Mouse (Mus musculus) embryo, embryonic 10.5 days (tissue): ENCODE measurements at regions not wholly inside any gene's neighbourhood (a gene's known extent, or its start where the extent isn't known, plus 50 kb on each side); places are given as distances from the start of the nearest gene placed in this dataset.

Experiments used
- DNase-seq: peaks from one replicate; pipeline ENCODE4 v3.0.0-alpha.2; 2015; ENCODE audit warnings: low spot score

DNA sequence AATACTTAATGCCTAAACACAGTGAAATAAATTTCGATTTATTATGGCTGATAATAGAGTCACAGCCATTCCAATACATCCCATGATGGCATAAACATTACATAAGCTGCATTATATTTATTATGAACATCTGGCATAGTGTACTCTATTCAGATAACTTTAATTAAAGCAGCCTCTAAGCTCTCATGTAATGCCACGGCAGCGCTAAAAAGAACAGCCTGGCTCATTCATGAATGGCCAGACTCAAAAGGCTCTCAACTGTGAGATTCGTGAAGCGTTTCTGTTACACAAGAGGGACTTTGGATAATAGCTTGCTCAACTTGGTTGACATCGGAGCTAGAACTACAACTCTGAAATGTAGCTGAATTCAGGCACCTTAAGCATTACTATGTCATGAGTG lies 497.1 kb upstream of the Adamts16 start:
- no peak for DNase-seq

DNA sequence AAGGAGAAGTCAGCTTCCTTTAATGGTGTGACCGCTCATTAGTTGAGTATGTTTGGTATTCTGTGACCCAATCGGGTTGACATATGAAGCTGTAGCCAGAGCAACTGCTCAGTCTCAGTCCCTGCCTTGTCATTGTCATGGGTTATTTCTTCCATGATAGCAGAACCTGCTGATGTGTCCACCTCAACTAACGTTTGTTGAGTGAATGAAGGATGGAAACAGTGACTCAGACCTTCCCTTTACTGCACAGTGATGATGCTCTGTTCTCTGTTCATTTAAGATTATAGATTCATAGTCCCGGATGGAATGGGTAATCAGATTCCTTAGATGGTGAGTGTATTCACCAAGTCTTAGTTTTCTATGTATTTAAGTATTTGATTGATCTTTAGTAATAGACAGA lies 493.3 kb upstream of the Adamts16 start:
- no peak for DNase-seq

DNA sequence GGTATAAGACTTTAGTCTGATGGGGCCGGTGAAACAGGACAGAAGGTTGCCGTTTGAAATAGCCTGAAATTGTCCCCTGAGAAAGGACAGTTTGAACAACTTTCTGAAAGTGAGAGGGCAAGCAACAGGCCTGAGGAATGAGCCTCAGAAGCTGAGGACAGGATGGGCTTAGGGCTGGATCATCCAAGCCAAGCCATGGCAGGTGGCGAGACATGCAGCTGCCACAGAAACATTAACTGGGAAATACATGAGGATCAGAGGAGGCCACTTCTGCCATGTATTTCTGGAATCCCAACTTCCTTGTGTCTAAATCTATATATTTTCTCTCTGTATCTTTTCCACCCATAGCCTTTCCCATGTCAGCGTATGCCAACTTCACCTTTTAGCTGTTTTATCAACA lies 491.5 kb upstream of the Adamts16 start:
- no peak for DNase-seq

DNA sequence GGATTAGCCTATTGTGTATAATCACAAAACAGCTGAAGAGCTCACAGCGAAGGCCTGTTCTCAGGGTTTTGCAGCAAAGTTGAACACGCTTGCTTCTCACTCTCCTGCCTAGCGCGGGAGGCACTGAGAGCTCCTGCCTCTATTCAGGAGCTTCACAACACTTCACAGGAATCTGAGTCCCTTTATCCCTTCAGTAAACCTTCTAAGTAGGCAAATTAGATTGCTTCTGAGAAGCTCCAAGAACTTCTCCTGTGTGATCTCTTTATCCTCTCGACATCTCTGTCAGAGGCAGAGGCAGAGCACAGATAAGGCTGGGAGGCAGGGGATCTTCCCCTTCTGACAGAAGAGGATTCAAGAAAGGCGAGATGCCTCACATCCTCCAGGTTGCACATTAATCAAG lies 488.7 kb upstream of the Adamts16 start:
- no peak for DNase-seq

DNA sequence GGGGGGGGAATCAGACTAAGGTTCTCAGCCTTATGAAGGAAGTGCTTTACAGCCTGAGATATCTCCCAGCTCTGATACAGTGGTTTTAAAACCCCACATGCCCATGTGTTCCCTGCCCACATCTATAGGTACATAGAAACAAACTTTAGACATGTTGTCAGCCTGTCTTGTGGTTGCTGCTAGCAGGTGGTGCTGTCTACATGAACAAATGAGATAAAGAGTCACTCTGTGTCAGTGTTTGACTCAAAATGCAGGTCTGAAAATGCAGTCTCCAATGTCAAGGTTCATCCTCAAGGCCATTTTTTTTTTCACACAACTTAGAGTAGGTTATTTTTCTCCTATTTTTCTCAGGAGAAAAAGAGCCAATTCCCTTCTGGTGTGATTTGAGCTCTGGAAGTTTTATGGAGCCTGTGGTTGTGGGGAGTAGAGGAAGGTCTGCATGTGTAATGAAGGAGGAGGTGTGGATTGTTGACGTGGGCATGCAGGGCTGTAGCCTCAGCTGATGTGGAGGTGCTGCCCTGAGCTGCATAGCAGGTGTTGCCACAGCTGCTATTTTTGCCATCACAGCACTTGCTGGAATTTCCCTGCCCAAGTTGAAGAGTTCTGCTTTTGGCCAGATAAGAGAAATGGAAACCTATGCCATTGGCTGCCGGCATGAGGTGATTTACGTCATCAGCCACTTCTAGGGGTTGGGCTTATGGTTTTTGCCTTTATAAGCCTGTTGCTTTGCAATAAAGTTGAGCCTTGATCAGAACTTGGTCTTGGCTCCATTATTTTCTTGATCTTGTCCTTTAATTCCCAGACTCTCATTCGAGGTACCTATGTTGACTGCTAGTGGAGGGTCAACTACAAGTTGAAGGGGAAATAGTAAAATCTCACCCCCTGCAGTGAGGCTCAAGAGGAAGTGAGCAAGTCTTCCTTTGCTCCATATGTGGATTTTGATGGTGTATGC lies 486.5 kb upstream of the Adamts16 start:
- no peak for DNase-seq

DNA sequence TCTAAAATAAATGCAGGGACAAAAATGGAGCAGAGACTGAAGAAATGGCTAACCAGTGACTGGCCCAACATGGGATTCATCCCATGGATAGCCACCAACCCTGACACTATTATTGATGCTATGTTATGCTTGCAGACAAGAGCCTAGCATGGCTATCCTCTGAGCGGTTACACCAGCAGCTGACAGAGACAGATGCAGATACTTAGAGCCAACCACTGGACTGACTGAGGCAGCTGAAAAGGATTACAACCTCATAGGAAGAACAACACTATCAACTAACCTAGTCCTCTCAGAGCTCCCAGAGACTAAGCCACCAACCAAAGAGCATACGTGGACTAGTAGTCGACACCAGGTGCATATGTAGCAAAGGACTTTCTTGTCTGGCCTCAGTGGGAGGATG lies 478.9 kb upstream of the Adamts16 start:
- no peak for DNase-seq

DNA sequence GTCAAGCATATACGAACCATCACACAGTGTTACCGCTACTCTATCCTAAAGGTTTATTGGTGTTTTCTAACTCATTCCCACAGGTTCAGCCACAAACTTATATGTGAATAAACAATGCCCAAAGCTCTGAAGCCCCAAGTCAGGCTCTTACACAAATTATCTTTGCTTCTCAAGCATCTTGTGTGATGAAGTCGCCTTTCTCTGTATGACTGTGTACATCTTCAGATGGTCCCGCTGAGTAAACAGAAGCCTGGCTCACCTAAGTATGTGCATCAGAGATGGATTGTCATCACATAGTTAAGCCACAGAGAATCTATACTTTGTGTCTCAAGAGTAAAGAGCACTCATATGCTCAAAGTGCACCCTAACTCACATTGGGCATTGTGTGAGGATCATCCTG lies 462.3 kb upstream of the Adamts16 start:
- no peak for DNase-seq

DNA sequence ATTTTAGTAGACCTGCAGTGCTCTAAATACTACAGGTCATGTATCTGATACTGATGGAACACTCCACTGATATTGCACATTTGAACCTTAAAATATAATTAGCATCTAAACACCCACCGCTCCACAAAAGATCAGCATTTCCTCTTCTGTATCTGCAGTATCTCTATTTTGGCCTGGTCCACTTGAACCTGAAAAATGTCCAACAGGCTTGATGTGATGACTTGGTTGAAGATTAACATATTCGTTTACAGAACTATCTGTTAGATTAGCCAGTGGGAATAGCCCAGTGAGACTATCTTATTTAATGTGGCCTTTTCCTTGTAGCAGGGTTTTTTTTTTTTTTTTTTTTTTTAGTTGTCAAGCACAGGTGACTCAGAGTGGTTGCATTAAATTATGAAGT lies 434.4 kb upstream of the Adamts16 start:
- DNase-seq, result no peak

DNA sequence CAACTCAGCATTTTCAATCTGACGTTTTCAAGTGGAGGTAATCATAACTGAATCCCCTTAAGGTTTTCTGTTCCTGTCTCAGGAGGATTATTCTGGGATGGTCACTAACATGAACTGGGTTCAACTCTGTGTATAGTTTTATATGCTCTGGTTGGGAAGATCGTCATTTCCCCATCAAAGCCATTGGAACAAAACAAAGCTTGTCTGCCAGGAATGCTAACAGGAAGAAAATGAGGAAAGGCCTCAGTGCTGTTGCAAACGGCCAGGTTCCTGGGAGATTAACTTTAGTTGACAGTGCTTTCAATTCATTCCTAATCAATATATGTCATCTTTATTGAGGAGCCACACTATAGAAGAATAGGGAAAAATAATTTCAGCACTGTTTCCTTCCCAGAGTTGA lies 432.5 kb upstream of the Adamts16 start:
- DNase-seq, result no peak

DNA sequence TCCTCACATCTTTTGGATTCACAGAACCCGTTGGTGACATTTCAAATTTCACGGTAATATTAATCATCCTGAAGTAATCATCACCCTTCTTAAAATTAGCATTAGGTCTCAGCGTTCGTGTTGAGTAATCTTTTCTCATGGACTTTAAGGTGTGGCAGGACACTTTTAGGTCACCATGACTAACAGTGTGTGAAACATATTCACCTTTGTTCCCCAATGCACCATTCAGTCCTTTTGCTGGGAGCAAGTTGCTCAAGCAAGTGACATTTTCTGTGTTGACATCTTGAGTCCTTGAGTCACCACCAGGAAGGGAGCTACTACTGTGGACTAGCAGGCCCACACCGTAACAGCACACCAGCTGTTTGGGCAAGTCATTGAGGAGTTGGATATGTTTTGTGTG lies 431.9 kb upstream of the Adamts16 start:
- no peak for DNase-seq

DNA sequence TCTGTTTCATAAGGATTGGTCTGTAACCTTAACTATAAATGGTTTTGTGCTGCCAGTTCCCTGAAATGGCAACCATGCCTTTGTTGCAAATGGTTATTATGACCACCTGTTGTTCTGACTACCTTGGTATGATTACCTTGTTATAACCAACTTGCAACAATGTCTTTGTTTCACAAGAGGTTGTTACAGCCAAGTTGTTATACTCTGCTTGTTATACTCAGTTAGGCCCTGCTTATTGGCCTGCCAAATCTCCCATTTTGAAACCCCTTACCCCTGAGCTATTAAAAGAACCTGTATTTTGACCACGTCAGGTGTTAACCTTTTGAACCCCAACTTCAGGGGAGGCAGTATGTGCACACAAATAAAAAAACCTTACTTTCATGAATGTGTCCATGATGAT lies 431.5 kb upstream of the Adamts16 start:
- DNase-seq, result no peak

DNA sequence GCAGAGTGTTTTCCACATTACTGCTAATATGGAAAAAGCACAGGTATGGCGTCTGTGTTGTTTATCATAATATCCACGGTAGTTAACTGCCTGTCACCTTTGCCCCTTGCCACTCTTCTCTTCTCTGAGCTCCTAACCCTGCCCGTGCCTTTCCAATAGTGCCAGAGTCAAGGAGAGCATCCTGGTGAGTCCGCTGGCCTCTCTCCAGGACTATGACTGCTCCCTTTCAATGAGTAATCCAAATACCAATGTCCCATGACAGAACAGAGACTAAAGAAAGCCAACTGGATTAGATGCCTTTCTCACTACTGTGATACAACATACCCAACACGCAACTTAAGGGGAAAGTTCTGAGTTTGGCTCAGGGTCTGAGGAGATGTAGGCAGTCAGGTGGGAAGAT lies 430.8 kb upstream of the Adamts16 start:
- no peak for DNase-seq

DNA sequence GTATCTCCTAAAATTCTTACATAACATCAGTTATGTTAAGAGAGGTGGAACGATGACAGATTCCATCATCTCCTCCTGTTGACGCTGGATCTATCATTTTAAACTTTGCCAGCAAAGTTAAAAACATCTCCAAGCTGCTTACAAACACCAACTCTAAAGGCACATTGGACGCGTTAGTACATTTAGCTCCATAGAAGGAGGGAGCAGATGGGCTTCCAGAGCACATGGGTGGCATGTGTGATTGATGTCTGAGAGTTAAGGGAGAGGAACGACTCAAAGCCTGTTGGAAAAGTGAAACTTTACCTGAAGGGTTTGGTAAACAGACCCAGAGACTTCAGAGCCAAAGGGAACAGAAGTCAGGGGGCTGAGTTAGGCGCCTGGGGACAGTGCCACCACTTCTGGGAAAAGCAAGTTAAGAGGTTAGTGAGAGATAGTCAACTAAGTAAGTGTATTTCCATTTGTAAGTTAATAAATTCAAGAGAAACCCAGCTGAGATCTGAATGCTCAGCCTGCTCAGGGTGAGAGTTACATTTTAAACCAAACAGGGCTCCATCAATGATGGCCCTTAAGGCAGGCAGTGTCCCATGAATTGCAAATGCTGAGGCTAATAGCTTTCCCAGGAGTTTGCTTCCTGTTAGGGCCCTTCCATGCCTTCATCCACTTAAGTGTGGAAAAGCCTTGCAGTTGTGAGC lies 430.3 kb upstream of the Adamts16 start:
- no peak for DNase-seq

DNA sequence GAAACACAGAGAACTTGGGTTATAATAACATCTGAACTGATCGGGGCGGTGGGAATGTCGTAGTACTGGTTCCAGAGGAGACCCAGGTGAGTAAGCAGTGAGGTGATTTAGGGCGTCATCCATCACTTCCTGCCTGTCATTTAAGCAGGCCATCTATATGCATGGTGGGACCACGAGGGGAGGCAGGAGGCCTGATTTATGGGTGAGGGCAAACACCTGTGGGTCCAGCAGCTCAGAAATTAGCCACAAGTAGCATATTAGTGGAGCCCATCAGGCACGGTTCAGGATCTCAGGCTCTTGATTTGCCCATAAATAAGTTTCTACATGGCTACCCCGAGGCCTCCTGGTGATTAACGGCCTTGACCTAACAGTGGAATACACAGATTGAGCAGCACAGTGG lies 428.8 kb upstream of the Adamts16 start:
- DNase-seq, result peak; percentile 24

DNA sequence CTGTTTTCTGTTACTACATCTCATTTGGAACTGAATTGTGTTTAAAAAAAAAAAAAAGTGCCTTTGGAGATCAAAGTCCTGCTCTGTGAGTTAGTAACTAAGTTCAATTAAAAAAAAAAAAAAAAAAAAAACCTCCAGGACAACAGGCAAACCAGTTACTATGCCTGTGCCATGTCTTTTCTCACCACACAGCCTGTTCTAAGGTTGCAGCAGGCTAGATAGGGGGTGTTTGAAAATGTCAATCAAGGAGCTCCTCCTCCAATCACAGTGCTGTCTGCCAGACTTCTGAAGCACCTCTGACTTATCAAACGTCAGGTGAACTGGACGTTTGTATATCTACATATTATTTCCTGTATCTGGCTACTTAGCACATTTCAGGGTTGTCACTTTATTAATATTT lies 427.9 kb upstream of the Adamts16 start:
- no peak for DNase-seq

DNA sequence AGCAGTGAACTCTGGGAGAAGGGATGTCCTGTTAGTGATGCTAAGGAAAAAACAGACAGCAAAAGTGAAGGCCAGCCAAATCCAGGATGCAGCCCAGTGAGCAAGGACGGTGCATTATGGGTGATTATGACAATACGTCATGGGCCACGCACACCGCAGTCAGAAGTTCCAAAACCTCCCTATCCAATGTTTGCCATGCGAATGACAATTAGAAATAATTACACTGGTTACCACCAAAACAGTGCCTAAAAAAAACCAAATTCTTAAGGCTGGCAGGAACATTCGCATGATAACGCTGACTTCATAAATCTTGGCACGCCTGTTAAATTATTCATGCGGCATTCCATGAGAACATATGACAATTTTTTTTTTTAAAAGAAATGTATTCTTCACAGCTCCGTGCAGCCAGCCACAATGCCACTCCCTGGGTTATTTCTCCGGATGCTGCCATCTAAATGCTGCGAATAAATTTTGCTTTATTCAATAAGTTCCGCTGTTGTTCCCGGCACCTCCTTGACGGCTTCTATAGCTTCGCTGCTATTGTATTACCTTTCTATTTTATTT lies 421.8 kb upstream of the Adamts16 start:
- DNase-seq, result no peak

DNA sequence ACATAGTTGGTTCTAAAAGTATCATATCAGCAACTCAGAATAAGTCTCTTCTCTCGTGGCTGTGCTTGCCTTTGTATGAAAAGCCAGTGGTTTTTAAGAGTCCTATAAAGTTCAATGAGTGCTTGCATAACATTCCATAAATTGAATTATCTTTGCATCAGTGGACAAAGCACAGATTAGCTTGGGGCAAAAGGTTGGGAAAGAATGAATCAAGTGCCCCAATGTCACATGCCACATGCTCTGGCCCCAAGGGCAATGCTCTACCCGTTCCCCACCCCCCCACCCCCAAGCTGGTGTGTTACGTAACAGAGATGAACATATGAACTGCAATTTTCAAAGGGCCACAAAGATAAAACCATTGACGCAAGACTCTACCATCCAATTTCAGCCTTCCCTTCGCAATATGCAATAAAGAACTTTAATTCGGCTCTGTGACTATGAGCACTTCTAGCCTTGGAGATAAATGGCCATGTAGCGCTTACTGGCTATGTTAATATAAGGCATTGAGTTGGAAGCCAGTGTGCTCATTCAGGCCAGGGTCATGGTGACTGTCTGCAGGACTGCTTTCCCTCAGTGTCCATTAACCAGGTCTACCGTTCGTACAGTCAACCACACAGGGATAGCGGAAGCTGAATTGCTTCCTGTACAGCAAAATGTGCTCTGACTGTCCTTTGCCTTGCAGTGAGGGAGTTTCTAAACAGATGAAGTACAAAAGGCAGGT lies 421.1 kb upstream of the Adamts16 start:
- DNase-seq, result peak; percentile 18

DNA sequence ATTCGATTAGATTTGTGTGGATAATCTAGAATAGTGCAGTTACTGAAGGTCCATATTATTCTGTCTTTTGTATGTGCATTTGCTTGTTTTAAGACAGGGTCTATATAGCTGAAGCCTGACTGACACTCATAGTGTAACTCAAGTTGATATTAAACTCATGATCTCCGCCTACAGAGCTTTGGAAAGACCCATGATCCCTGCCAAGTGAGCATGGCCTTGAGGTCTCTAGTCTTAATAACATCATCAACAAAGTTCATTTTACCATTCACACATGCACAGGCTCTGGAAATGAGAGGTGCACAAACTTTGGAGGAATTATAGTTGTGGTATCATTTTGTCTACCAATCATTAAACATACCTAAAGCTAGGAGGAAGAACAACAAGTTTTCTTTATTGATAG lies 412.4 kb upstream of the Adamts16 start:
- no peak for DNase-seq

DNA sequence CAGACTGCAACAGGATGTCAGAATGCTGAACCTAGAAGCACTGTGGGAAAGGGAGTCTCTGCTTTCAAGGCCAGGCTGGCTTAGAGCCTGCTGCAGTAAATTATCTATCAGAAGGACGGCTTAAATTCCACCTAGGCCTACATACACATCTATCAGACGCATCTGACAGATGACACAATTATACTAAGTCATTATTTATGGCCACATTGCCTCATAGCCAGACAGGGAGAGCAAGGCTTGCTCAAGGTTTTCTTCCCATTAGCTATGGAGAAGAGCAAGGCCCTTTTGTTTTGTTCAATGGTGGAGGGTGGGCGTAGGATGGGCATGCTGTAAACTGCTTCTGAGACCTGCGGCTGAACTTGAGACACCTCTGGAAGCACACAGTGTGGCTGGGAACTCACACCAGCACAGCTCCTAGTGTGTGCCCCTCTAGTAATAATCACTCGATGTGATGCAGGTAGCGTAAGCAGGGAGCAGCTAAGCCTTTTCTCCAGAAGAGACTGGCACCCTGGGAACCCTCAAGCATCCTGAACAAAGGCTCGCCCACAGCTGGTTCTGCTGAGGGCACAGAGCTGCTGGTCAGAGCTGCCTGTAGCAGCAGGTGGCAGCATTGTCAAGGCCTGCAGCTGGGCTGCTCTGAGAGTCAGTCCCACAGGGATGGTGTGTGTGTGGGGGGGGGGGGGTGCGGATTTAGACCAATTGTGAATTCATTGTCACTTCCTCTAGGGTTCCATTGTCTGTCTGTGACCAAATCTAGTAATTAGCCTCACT lies 406.8 kb upstream of the Adamts16 start:
- DNase-seq, result peak; percentile 66

DNA sequence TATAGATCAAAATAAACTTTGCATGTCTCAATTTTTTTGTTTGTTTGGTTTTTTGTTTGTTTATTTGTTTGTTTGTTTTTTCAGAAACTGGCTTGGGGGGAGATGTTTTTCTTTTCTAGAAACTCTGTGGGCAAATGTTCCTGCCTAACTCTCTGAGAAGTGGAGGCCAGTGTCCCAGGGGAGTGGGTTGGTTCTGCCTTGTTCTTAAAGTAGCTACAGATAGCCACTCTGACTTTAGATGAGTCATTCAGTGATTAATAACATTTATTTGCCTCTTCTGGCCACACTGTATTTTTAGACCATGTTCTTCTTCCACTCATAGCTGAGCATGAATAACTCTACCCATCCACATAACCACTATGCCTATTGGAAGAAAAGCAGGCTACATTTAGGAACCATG lies 405.6 kb upstream of the Adamts16 start:
- DNase-seq, result no peak

DNA sequence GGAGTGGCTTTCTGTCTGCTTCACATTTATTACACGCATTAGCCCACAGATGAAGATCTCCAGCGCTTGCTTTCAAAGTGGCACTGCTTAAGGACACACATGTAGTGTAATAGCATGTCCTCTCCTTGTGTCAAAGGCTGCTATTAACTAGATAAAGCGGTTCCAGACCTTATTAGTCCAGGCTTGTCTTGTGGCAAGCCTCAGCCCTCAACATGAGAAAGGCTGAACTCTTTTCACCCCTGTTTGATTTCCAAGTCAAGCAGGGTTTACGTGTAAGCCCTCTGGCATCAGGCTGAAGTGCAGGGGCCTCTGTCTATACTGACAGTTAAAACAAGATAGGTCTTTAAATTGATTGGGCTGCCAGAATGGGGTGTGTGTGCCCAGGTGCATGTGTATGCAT lies 403.7 kb upstream of the Adamts16 start:
- no peak for DNase-seq

DNA sequence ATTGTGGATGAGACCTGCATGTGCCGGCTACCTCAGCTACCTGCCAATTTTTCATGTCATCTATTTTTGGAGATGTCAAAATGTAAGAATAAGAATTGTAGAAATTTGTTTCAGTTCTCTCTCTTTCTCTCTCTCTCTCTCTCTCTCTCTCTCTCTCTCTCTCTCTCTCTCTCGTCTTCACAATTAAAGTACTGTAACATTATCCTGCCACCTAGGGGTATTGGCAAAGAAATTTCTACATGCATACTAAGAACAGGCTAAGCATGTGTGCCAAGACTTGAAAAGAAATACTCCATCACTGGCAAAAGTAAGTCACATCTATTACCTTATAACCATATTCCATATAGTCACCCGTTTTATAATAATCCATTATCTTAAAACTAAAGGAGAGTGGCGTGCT lies 398.2 kb upstream of the Adamts16 start:
- DNase-seq, result no peak
